Mouse (Mus musculus) frontal cortex, adult 2 months (tissue): Measurements from ENCODE around the gene Ppp3ca. TPM values are rescaled to one million over a fixed set of nuclear protein-coding genes. Genes with fewer than 3 reads are reported as not detected.

Source experiments
- DNase-seq, 2 experiments: peaks; one replicate each; pipeline ENCODE4 v3.0.0; 2022; ENCODE audit warnings: low spot score in 1 of 2; ENCODE audit errors: extremely low spot score in 1 of 2
- polyA plus RNA-seq: library from polyadenylated mRNA; depleted of rRNA; stranded (reverse); fragments of >200 nt; gene quantifications from 2 replicates; pipeline ENCODE4 v1.2.3, GENCODE M21; 2012

Gene Ppp3ca
- polyA plus RNA-seq, 1 experiment: 403 TPM

DNA sequence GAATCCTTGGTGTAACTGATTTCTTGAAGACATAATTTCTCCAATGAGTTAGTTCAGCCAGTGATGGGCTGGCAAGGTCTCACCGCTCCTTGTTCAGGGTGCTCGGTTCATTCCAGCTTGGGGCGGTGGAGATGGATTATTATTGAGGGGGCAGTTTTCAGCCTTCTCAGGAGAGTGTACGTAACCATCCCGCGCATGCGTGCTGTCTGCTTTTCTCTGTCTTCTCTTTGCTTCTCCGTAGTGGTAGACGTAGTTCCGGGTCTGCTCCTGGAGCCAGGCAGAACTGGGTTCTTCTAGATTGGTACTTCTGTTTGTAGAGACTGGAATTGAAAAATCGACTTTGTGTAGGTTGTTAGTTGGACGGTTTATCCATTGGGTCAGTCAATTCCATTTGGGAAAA, 89.5 kb downstream of the Ppp3ca start:
- no peak for DNase-seq

DNA sequence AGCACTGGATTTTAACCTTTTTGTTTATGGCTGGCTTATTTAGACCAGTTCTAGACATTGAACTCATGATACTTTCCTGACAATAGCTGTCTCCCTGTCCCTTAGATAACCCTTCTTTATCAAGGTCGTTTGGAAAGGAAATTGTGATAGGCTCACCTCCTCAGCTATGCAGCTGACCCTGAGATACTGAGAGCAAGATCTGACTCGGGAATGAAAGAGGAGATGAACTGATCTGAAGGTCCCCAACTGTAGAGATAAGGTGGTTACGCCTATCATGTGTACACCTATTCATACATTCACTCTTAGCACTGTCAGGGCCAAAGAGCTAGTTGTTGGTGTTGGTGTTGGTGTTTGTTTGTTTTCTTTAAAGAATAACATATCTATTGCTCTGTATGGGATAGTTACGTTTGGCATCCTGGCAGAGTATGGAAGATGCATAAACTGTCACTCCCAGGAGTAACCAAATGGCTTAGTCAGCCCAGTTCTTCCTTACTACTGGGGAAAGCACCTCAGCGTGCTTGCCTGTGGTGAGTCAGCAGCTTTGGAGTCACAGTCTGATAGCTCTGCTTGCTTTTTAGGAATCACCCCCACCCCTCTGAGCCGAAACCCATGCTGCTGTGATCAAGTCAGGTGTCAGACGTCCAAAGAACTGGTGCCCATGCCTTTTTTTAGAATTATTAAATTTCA, 91.5 kb downstream of the Ppp3ca start:
- DNase-seq: no peak

DNA sequence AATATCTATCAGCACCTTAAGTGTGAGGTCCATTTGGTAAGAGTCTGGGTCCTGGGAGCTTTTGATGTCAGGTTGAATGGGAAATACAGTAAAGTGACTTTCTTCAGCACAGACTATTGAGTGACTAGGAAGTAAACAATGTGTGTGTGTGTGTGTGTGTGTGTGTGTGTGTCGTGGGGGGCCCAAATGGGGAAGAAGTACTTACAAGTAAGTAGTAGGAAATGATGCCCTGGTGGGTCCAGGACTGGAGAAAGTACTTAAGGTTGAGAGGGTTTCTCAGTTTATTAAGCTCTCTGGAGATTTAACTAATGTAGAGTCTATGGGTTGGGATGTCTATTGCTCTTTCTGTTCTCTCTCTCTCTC, 92.0 kb downstream of the Ppp3ca start:
- DNase-seq: no peak

DNA sequence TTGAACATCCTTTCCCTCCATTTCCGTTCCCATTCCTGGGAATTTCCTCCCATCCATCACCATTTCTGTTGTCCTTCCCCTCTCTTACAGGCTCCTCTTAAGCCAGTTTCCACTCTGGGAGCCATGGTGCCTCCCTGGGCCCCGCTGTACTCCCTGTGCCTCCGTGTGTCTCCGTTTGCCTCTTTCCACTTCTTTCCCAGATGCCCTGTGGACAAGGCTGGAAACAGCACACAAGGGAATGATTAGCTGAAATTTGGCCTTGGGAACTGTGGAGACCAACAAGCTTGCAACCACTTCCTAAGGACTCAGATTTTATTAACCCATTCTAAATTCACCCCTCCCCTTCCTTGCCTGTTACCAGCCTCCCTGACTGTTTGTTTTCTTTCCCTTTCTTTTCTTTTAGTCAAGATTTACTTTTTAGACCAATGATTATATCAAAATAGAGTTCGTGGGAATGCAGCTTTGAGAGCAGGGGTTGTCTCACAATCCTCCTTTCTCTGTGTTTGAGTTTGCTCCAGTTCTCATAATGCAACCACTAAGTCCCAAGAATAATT, 93.9 kb downstream of the Ppp3ca start:
- no peak for DNase-seq

- no peak for DNase-seq
Measured at GRCm38 (mm10) chr3:136765569-136765968, 95.6 kb downstream of the Ppp3ca start.

DNA sequence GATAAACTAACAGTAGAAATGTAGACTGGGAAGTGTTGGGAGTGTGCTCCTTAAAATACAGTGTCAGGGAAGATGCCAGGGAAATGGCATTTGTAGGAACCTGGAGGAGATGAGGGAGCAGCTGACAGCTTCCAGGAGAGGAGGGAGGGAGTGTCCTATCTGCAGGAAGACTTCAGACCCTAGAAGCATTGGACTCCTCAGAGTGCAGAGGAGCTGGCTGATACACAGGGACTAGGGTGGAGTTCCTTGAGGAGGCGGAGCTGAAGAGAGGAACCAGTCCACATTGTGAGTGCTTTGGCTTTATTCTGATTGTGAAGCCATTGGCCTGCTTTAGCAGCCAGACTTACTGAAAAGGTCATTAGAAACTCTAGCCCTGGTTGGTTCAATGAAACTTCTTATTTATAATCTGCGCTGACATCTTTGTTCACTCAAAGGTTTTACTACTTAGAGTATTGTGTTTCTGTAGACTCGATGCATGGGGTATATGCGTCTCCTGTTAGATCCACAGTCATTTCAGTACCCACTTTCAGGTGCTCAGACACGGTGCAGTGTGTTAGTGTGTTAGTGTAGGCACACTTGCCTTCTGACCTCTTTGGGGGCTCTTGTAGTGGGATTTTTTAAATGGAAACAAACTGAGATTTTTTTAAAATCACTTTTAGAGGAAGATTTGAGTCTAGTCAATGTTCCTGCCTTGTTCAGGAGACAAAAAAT, 99.0 kb downstream of the Ppp3ca start:
- DNase-seq: no peak

- DNase-seq: no peak
Measured at GRCm38 (mm10) chr3:136769486-136769882, 99.6 kb downstream of the Ppp3ca start.

GRCm38 (mm10) chr3:136771700-136772099, 101.8 kb downstream of the Ppp3ca start:
- DNase-seq: no peak

DNA sequence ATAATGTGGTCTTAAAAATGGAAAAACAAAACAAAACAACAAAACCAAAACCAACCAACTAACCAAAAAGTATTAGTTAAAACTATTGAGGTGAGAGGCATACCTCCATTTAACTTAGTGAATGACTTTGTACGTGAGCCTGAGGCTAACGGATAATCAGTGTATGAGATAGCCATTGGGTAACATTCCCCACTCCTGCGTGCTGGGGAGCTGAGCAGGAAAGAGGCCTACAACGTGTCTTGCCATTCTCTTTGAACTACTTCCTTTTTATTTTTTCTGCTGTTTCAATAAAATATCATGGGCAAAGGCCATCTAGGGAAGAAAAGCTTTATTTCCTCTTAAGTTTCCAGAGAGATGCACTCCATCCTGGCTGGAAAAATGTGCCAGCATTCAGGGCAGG, 103.3 kb downstream of the Ppp3ca start:
- DNase-seq: no peak

- no peak for DNase-seq
Measured at GRCm38 (mm10) chr3:136774196-136774595, 104.3 kb downstream of the Ppp3ca start.

GRCm38 (mm10) chr3:136776525-136776924, 106.6 kb downstream of the Ppp3ca start:
- DNase-seq: no peak

- DNase-seq: no peak
Measured at GRCm38 (mm10) chr3:136777380-136777779, 107.5 kb downstream of the Ppp3ca start.

- no peak for DNase-seq
Measured at GRCm38 (mm10) chr3:136777787-136778216, 107.9 kb downstream of the Ppp3ca start.

GRCm38 (mm10) chr3:136780321-136780720, 110.4 kb downstream of the Ppp3ca start:
- no peak for DNase-seq

GRCm38 (mm10) chr3:136782058-136782457, 112.1 kb downstream of the Ppp3ca start:
- DNase-seq: no peak

DNA sequence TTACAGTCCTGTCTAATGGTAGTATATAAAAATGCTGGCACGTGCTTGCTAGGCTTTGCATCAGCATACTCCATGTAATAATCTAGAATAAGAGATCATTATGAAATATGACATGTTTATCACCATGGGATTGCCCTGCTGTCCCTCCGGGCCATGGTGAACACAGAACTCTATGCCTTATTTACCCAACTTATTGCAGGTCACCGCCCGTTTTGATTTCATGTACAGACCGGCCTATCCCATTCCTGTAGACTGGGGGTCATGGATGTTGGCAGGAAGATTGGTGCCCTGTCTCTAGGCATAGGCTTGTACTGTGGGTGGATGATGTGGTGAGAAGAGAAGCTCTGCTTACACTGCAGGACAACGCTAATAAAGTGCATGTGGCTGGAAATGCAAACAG, 115.8 kb downstream of the Ppp3ca start:
- no peak for DNase-seq

DNA sequence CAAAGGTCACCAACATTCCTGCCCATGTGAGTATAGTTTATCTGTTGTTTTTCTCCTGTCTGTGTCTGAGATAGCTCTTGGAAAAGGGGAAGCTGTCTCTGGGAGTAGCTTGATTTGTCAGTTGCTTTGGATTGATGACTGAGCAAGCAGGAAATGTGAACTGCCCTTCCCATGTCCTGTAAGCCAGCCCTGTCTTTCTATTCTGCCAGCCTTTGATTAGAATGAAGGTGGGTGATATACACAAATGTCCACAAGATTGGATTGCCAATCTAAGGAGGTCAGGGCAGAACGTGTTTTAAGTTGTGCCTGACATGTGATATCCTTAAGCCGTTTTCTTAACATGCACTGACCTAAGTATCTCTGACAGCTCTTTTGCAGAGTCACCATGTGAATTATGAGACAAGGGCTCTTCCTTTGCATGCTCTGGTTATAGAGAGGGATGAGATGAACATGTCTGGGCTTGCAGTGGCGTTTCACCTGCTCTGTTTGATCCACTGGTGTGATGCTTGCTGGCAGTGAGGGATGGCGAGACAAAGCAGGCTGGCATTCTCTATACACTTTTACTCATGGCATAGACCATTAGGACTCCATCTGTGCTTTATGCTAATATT, 120.4 kb downstream of the Ppp3ca start:
- DNase-seq: no peak

DNA sequence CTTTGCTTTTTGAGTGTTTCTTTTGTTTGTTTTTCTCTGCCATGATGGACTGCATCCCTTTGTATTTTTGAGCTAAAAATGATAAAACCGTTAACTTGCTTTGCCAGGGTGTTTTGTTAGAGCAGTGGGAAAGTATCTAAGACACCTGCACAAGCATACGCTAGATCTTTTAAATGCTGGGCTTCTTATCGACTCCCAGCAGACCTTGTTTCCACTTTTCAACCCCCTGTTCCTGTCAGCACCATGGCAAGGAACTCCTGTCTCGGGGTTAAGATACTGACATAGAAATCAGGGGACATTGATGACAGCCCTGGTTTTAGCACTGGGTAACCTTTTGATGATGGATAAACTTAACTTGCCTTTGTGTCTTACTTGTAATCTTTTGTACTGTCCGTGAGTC, 121.5 kb downstream of the Ppp3ca start:
- DNase-seq: no peak

DNA sequence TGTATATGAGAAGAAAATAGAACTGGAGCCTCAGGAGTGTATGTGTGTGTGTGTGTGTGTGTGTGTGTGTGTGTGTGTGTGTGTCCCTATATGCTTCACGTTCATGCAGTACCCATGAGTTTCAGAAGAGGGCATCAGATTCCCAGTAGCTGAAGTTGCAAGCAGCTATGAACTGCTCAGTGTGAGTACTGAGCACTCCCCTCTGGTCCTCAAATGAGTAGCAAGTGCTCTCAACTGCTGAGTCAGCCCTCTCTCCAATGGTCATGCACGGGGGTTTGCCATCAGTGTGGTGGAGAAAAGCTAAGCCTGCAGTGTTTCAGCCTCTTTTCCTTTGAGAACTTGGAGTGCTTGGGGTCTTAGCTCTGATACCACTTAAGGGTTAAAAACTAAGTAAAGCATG, 122.0 kb downstream of the Ppp3ca start:
- DNase-seq: no peak

DNA sequence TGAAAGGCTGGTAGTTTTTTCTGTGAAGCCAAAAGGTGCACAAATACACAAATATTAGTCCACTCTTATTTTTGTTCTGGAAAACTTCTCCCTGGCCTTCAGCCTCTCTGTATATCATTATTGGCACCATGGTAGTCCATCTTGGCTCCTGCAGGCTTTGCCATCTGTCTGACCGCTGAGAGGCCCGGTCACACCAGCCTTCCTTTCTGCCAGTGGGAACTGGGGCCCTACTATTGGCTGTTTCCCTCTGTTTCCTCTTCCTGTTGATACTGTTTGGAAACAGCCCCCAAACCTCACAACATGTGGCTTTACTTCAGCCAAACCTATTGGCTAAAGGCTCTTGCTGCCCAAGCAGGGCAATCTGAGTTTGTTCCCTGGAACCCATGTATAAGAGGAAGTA, 123.5 kb downstream of the Ppp3ca start:
- no peak for DNase-seq

DNA sequence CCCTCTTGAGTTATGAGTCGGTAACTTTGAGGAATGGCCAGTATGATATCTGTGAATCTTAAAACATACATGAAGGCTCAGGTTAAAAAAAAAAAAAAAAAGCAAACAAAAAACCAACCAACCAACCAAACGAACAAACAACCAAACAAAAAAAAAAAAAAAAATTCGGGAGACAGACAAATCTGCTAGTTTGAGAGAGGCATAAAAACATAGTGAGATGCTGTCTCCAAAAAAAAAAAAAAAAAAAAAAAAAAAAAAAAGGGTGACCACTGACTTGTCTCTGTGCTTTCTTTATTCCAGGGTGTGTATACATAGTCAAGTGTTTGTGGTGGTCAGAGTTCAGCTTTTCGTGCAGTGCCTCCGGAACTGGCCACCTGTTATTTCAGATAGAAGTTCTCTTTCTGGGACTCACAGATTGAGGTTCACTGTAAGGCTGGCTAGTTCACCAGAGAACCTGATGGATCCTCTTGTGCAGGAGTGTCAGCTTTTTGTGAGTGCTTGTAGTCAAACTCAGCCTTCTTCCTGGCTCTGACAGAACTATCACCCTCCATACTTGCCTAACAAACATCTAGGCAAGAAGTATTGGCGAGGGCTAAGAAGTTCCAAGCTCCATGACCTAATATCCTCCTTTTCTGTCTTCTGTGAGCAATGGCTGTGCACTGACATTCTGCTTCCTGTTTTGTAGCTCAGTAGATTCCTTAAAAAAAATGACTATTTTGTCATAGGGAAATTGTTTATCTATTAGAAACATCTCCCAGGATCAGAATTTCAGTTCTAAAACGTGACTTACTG, 124.7 kb downstream of the Ppp3ca start:
- no peak for DNase-seq
